Comparison of ENCODE assay signal across 31 mouse cellular contexts in genomic region chr1:125705412-125705811, GRCm38 (mm10). TPM values are rescaled to one million over a fixed set of nuclear protein-coding genes. Genes with fewer than 3 reads are reported as not detected.
A peak's percentile ranks its signal among the peaks of the same experiment; 100 is the strongest.
DNase-seq lines count a peak whose midpoint lies in the region; ATAC-seq and TF ChIP-seq lines count a peak whose summit lies in the region.
"Had no signal": no experiment of that assay in that cellular context is flagged by ENCODE, and none has a peak within 500 bp of the region (broad histone marks: within the 10 kb centered on the region; RNA-seq: fewer than 3 reads in every experiment).

No protein-coding gene starts in this region.

- no peak overlapping the region for H3K27ac ChIP-seq in lung, postnatal 0 days (ENCODE audit: low read length)
- H3K27ac ChIP-seq in ES-Bruce4 (ENCODE audit: insufficient read depth, low read length) = no peak overlapping the region
- no peak overlapping the region for H3K27ac ChIP-seq in forebrain, embryonic 16.5 days (ENCODE audit: low read length)
- H3K27ac ChIP-seq: embryonic facial prominence, embryonic 12.5 days; embryonic facial prominence, embryonic 15.5 days; heart, embryonic 10.5 days; heart, embryonic 13.5 days; hindbrain, embryonic 14.5 days; hindbrain, postnatal 0 days had no signal

- intact Hi-C loops in gastrocnemius, postnatal 36 days (cut with DNase I) = no loop called here

- H3K9ac ChIP-seq in lung, postnatal 0 days (replicated peaks; ENCODE audit: low read depth) = no peak overlapping the region
- H3K9ac ChIP-seq in ES-Bruce4 (ENCODE audit: low read depth, poor library complexity, severe bottlenecking) = no peak overlapping the region
- no peak overlapping the region for H3K9ac ChIP-seq in forebrain, embryonic 16.5 days (replicated peaks; ENCODE audit: low read depth, low read length)
- H3K9ac ChIP-seq: embryonic facial prominence, embryonic 12.5 days; embryonic facial prominence, embryonic 15.5 days; heart, embryonic 13.5 days; hindbrain, embryonic 14.5 days had no signal

- H3K36me3 ChIP-seq in lung, postnatal 0 days (ENCODE audit: insufficient read depth, low read length) = no peaks in the 10 kb centered on the region
- H3K36me3 ChIP-seq in ES-Bruce4 (ENCODE audit: control insufficient read depth, insufficient read depth, low read length, poor library complexity, severe bottlenecking) = no peaks in the 10 kb centered on the region
- no peaks in the 10 kb centered on the region for H3K36me3 ChIP-seq in forebrain, embryonic 16.5 days (ENCODE audit: control insufficient read depth, insufficient read depth)
- H3K36me3 ChIP-seq: embryonic facial prominence, embryonic 12.5 days; embryonic facial prominence, embryonic 15.5 days; G1E; heart, embryonic 10.5 days; heart, embryonic 13.5 days had no signal

- TF ChIP-seq CTCF in lung, postnatal 0 days (IDR thresholded peaks at IDR 0.05) = peak; percentile 21; the same call in 1 of the 2 replicates
- peak; percentile 39 for TF ChIP-seq CTCF in ES-Bruce4 (IDR thresholded peaks at IDR 0.05; ENCODE audit: low read depth, low read length)

- no peaks in the 10 kb centered on the region for H3K4me1 ChIP-seq in lung, postnatal 0 days (ENCODE audit: insufficient read depth, low read depth, low read length)
- H3K4me1 ChIP-seq in ES-Bruce4 (ENCODE audit: control insufficient read depth, insufficient read depth, low read length) = no peaks in the 10 kb centered on the region
- no peaks in the 10 kb centered on the region for H3K4me1 ChIP-seq in forebrain, embryonic 16.5 days (replicated peaks; ENCODE audit: control insufficient read depth, insufficient read depth, low read length)
- H3K4me1 ChIP-seq: embryonic facial prominence, embryonic 12.5 days; embryonic facial prominence, embryonic 15.5 days had no signal

- DNase-seq in heart, adult 11 months = peak; percentile 77
- no peak for DNase-seq in heart, adult 9 months (ENCODE audit: low spot score in 2 of 2)
- DNase-seq in lung, postnatal 0 days (ENCODE audit: low spot score) = no peak
- no peak for DNase-seq in lung, postnatal 14 days
- DNase-seq in R1 (ENCODE audit: low read depth, low spot score) = peak; percentile 59
- DNase-seq in gastrocnemius, postnatal 36 days = no peak
- DNase-seq: adrenal gland, postnatal 14 days; B cell, adult 2 months; cerebellum, adult 11 months; cerebellum, adult 2 months; cerebellum, adult 9-11 months; cerebellum, postnatal 25 days; gastrocnemius, postnatal 25 days; heart, adult 18-20 months; heart, postnatal 14 days; heart, postnatal 4 days; kidney, adult 11 months had no signal

- TF ChIP-seq POLR2A in ES-Bruce4 (IDR thresholded peaks at IDR 0.05; ENCODE audit: insufficient read depth, low read length) = no peak

- 77% methylated on average over 3 of the region's 3 CpGs for WGBS in lung, postnatal 0 days
- WGBS in forebrain, embryonic 16.5 days = 79% methylated on average over 3 of the region's 3 CpGs

- no peaks in the 10 kb centered on the region for H3K9me3 ChIP-seq in lung, postnatal 0 days (ENCODE audit: low read length)
- H3K9me3 ChIP-seq in ES-Bruce4 (replicated peaks; ENCODE audit: control insufficient read depth, insufficient read depth, low read length, poor library complexity, severe bottlenecking) = peaks cover 5% of the 10 kb centered on the region; the same call in 1 of the 2 replicates
- H3K9me3 ChIP-seq in forebrain, embryonic 16.5 days (ENCODE audit: control insufficient read depth, low read length) = no peaks in the 10 kb centered on the region
- H3K9me3 ChIP-seq: embryonic facial prominence, embryonic 12.5 days; embryonic facial prominence, embryonic 15.5 days; heart, embryonic 10.5 days; heart, embryonic 13.5 days had no signal

- TF ChIP-seq EP300 in lung, postnatal 0 days (IDR thresholded peaks at IDR 0.05) = no peak
- no peak for TF ChIP-seq EP300 in ES-Bruce4 (IDR thresholded peaks at IDR 0.05; ENCODE audit: insufficient read depth, low read depth, low read length)

- no peaks in the 10 kb centered on the region for H3K27me3 ChIP-seq in lung, postnatal 0 days (replicated peaks; ENCODE audit: insufficient read depth, low read length)
- no peaks in the 10 kb centered on the region for H3K27me3 ChIP-seq in ES-Bruce4 (ENCODE audit: control insufficient read depth, insufficient read depth, low read length, poor library complexity, severe bottlenecking)
- H3K27me3 ChIP-seq in forebrain, embryonic 16.5 days (replicated peaks; ENCODE audit: control insufficient read depth, insufficient read depth, low read length) = no peaks in the 10 kb centered on the region
- H3K27me3 ChIP-seq: embryonic facial prominence, embryonic 12.5 days; embryonic facial prominence, embryonic 15.5 days; heart, embryonic 13.5 days had no signal

- no peak for ATAC-seq in lung, postnatal 0 days
- ATAC-seq in forebrain, embryonic 16.5 days = no peak
- ATAC-seq: forebrain, embryonic 14.5 days; hindbrain, postnatal 0 days; inflammation-experienced regulatory T-cells, adult 6 months had no signal

- no peak overlapping the region for H3K4me2 ChIP-seq in lung, postnatal 0 days (replicated peaks; ENCODE audit: low read depth, low read length)
- H3K4me2 ChIP-seq in forebrain, embryonic 16.5 days (ENCODE audit: low read length) = no peak overlapping the region
- H3K4me2 ChIP-seq: embryonic facial prominence, embryonic 12.5 days; embryonic facial prominence, embryonic 15.5 days; heart, embryonic 13.5 days; hindbrain, embryonic 14.5 days had no signal

- H3K4me3 ChIP-seq in lung, postnatal 0 days (ENCODE audit: low read depth, low read length) = no peak overlapping the region
- H3K4me3 ChIP-seq in ES-Bruce4 (ENCODE audit: low read depth, low read length) = no peak overlapping the region
- no peak overlapping the region for H3K4me3 ChIP-seq in forebrain, embryonic 16.5 days (replicated peaks; ENCODE audit: low read length)
- H3K4me3 ChIP-seq: embryonic facial prominence, embryonic 12.5 days; embryonic facial prominence, embryonic 15.5 days; heart, embryonic 10.5 days; heart, embryonic 13.5 days had no signal

RNA-seq across cellular contexts. Expression of gene Gpr39, which starts 28.6 kb away (rescaled TPM):
- polyA plus RNA-seq in lung, postnatal 0 days (2015; fragmentation: Nextera tagmentation; extraction: Ambion mirVana) = 3.7 and 5.4 TPM in 2 replicates
- 0.93 and 1.1 TPM in 2 replicates for polyA plus RNA-seq in ES-Bruce4 (2011; ENCODE audit: insufficient read depth, insufficient read length, low read depth, missing spikeins)
- total RNA-seq in gastrocnemius, postnatal 36 days (2021) = not detected
- 0.10 TPM in 1 of 2 replicates, not detected in the other for polyA plus RNA-seq in forebrain, embryonic 16.5 days (2015; fragmentation: Nextera tagmentation; extraction: Ambion mirVana)
- total RNA-seq: common myeloid progenitor, adult 5-6 weeks; gastrocnemius, adult 8-10 months; gastrocnemius, postnatal 25 days had no signal
- polyA plus RNA-seq: embryonic facial prominence, embryonic 12.5 days; forebrain, embryonic 11.5 days; forebrain, embryonic 14.5 days; G1E; hindbrain, embryonic 14.5 days; inflammation-experienced regulatory T-cells, adult 6 months had no signal

Comparison
In these comparisons a context has a peak if more than half of its experiments do, and no peak if none do; other contexts are left out.
1. DNase-seq: peak in heart, adult 11 months (single experiment) and R1 (single experiment); none in heart, adult 9 months (0 of 2), lung, postnatal 0 days (single experiment), lung, postnatal 14 days (single experiment) and gastrocnemius, postnatal 36 days (0 of 2).